Mouse (Mus musculus): Measurements from ENCODE around the gene Kcnj8. TPM values are rescaled to one million over a fixed set of nuclear protein-coding genes. Genes with fewer than 3 reads are reported as not detected.

Gene Kcnj8
- polyA plus RNA-seq, 1 experiment = not detected

GRCm38 (mm10) chr6:142545132-142545531 lies 26.3 kb downstream of the Kcnj8 start:
- Histone ChIP-seq H3K27ac (ENCODE audit: insufficient read depth, low read length) (no peak overlapping the region), H3K4me3 (ENCODE audit: low read depth, low read length) (no peak overlapping the region)

GRCm38 (mm10) chr6:142543648-142544047 lies 27.8 kb downstream of the Kcnj8 start:
- Histone ChIP-seq H3K27me3 (ENCODE audit: control insufficient read depth, insufficient read depth, low read length, poor library complexity, severe bottlenecking) (no peaks in the 10 kb centered on the region), H3K9me3 (replicated peaks; ENCODE audit: control insufficient read depth, insufficient read depth, low read length, poor library complexity, severe bottlenecking) (no peaks in the 10 kb centered on the region), H3K9ac (ENCODE audit: low read depth, poor library complexity, severe bottlenecking) (no peak overlapping the region), H3K36me3 (ENCODE audit: control insufficient read depth, insufficient read depth, low read length, poor library complexity, severe bottlenecking) (no peaks in the 10 kb centered on the region), H3K4me1 (ENCODE audit: control insufficient read depth, insufficient read depth, low read length) (no peaks in the 10 kb centered on the region), H3K4me3 (ENCODE audit: low read depth, low read length) (no peak overlapping the region), H3K27ac (ENCODE audit: insufficient read depth, low read length) (no peak overlapping the region)
- TF ChIP-seq POLR2A (IDR thresholded peaks at IDR 0.05; ENCODE audit: insufficient read depth, low read length) (no peak), CTCF (IDR thresholded peaks at IDR 0.05; ENCODE audit: low read depth, low read length) (no peak)

More at GRCm38 (mm10) chr6:142545132-142545531, 26.3 kb downstream of the Kcnj8 start:
- no peaks in the 10 kb centered on the region for H3K36me3 ChIP-seq (ENCODE audit: control insufficient read depth, insufficient read depth, low read length, poor library complexity, severe bottlenecking)
- no peak overlapping the region for H3K9ac ChIP-seq (ENCODE audit: low read depth, poor library complexity, severe bottlenecking)
- H3K27me3 ChIP-seq (ENCODE audit: control insufficient read depth, insufficient read depth, low read length, poor library complexity, severe bottlenecking) = no peaks in the 10 kb centered on the region
- TF ChIP-seq EP300 (IDR thresholded peaks at IDR 0.05; ENCODE audit: insufficient read depth, low read depth, low read length) (no peak), CTCF (IDR thresholded peaks at IDR 0.05; ENCODE audit: low read depth, low read length) (no peak), POLR2A (IDR thresholded peaks at IDR 0.05; ENCODE audit: insufficient read depth, low read length) (no peak)
- H3K4me1 ChIP-seq (ENCODE audit: control insufficient read depth, insufficient read depth, low read length) = no peaks in the 10 kb centered on the region
- no peaks in the 10 kb centered on the region for H3K9me3 ChIP-seq (replicated peaks; ENCODE audit: control insufficient read depth, insufficient read depth, low read length, poor library complexity, severe bottlenecking)

GRCm38 (mm10) chr6:142542800-142543175 lies 28.6 kb downstream of the Kcnj8 start:
- Histone ChIP-seq H3K27me3 (ENCODE audit: control insufficient read depth, insufficient read depth, low read length, poor library complexity, severe bottlenecking) (no peaks in the 10 kb centered on the region), H3K9me3 (replicated peaks; ENCODE audit: control insufficient read depth, insufficient read depth, low read length, poor library complexity, severe bottlenecking) (no peaks in the 10 kb centered on the region), H3K36me3 (ENCODE audit: control insufficient read depth, insufficient read depth, low read length, poor library complexity, severe bottlenecking) (no peaks in the 10 kb centered on the region), H3K9ac (ENCODE audit: low read depth, poor library complexity, severe bottlenecking) (no peak overlapping the region), H3K27ac (ENCODE audit: insufficient read depth, low read length) (no peak overlapping the region), H3K4me3 (ENCODE audit: low read depth, low read length) (no peak overlapping the region), H3K4me1 (ENCODE audit: control insufficient read depth, insufficient read depth, low read length) (no peaks in the 10 kb centered on the region)
- TF ChIP-seq EP300 (IDR thresholded peaks at IDR 0.05; ENCODE audit: insufficient read depth, low read depth, low read length) = no peak
- TF ChIP-seq POLR2A (IDR thresholded peaks at IDR 0.05; ENCODE audit: insufficient read depth, low read length) = no peak
- no peak for TF ChIP-seq CTCF (IDR thresholded peaks at IDR 0.05; ENCODE audit: low read depth, low read length)

- no peak overlapping the region for H3K27ac ChIP-seq (ENCODE audit: insufficient read depth, low read length)
- no peaks in the 10 kb centered on the region for H3K9me3 ChIP-seq (replicated peaks; ENCODE audit: control insufficient read depth, insufficient read depth, low read length, poor library complexity, severe bottlenecking)
- H3K4me3 ChIP-seq (ENCODE audit: low read depth, low read length) = no peak overlapping the region
- no peaks in the 10 kb centered on the region for H3K4me1 ChIP-seq (ENCODE audit: control insufficient read depth, insufficient read depth, low read length)
- TF ChIP-seq EP300 (IDR thresholded peaks at IDR 0.05; ENCODE audit: insufficient read depth, low read depth, low read length) (no peak), POLR2A (IDR thresholded peaks at IDR 0.05; ENCODE audit: insufficient read depth, low read length) (no peak), CTCF (IDR thresholded peaks at IDR 0.05; ENCODE audit: low read depth, low read length) (no peak)
- no peaks in the 10 kb centered on the region for H3K36me3 ChIP-seq (ENCODE audit: control insufficient read depth, insufficient read depth, low read length, poor library complexity, severe bottlenecking)
- no peak overlapping the region for H3K9ac ChIP-seq (ENCODE audit: low read depth, poor library complexity, severe bottlenecking)
- H3K27me3 ChIP-seq (ENCODE audit: control insufficient read depth, insufficient read depth, low read length, poor library complexity, severe bottlenecking) = no peaks in the 10 kb centered on the region
Observed at GRCm38 (mm10) chr6:142542082-142542799, 29.2 kb downstream of the Kcnj8 start.

GRCm38 (mm10) chr6:142540561-142541160 lies 30.8 kb downstream of the Kcnj8 start:
- Histone ChIP-seq H3K36me3 (ENCODE audit: control insufficient read depth, insufficient read depth, low read length, poor library complexity, severe bottlenecking) (no peaks in the 10 kb centered on the region), H3K9me3 (replicated peaks; ENCODE audit: control insufficient read depth, insufficient read depth, low read length, poor library complexity, severe bottlenecking) (no peaks in the 10 kb centered on the region), H3K9ac (ENCODE audit: low read depth, poor library complexity, severe bottlenecking) (no peak overlapping the region), H3K4me3 (ENCODE audit: low read depth, low read length) (no peak overlapping the region), H3K27ac (ENCODE audit: insufficient read depth, low read length) (no peak overlapping the region), H3K4me1 (ENCODE audit: control insufficient read depth, insufficient read depth, low read length) (no peaks in the 10 kb centered on the region), H3K27me3 (ENCODE audit: control insufficient read depth, insufficient read depth, low read length, poor library complexity, severe bottlenecking) (no peaks in the 10 kb centered on the region)
- no peak for TF ChIP-seq CTCF (IDR thresholded peaks at IDR 0.05; ENCODE audit: low read depth, low read length)
- TF ChIP-seq POLR2A (IDR thresholded peaks at IDR 0.05; ENCODE audit: insufficient read depth, low read length) = no peak
- no peak for TF ChIP-seq EP300 (IDR thresholded peaks at IDR 0.05; ENCODE audit: insufficient read depth, low read depth, low read length)

- Histone ChIP-seq H3K9ac (ENCODE audit: low read depth, poor library complexity, severe bottlenecking) (no peak overlapping the region), H3K9me3 (replicated peaks; ENCODE audit: control insufficient read depth, insufficient read depth, low read length, poor library complexity, severe bottlenecking) (no peaks in the 10 kb centered on the region)
Observed at GRCm38 (mm10) chr6:142540131-142540530, 31.3 kb downstream of the Kcnj8 start.

More at GRCm38 (mm10) chr6:142540131-142540530, 31.3 kb downstream of the Kcnj8 start:
- Histone ChIP-seq H3K27me3 (ENCODE audit: control insufficient read depth, insufficient read depth, low read length, poor library complexity, severe bottlenecking) (no peaks in the 10 kb centered on the region), H3K36me3 (ENCODE audit: control insufficient read depth, insufficient read depth, low read length, poor library complexity, severe bottlenecking) (no peaks in the 10 kb centered on the region), H3K4me3 (ENCODE audit: low read depth, low read length) (no peak overlapping the region), H3K4me1 (ENCODE audit: control insufficient read depth, insufficient read depth, low read length) (no peaks in the 10 kb centered on the region), H3K27ac (ENCODE audit: insufficient read depth, low read length) (no peak overlapping the region)
- TF ChIP-seq POLR2A (IDR thresholded peaks at IDR 0.05; ENCODE audit: insufficient read depth, low read length) (no peak), EP300 (IDR thresholded peaks at IDR 0.05; ENCODE audit: insufficient read depth, low read depth, low read length) (no peak), CTCF (IDR thresholded peaks at IDR 0.05; ENCODE audit: low read depth, low read length) (no peak)
